Mouse (Mus musculus): ENCODE measurements around the gene Cd300a. TPM values are rescaled to one million over a fixed set of nuclear protein-coding genes. Genes with fewer than 3 reads are reported as not detected.

The Cd300a gene
- under 1 TPM; 0.37 to 0.52 TPM for total RNA-seq (2021)

DNA sequence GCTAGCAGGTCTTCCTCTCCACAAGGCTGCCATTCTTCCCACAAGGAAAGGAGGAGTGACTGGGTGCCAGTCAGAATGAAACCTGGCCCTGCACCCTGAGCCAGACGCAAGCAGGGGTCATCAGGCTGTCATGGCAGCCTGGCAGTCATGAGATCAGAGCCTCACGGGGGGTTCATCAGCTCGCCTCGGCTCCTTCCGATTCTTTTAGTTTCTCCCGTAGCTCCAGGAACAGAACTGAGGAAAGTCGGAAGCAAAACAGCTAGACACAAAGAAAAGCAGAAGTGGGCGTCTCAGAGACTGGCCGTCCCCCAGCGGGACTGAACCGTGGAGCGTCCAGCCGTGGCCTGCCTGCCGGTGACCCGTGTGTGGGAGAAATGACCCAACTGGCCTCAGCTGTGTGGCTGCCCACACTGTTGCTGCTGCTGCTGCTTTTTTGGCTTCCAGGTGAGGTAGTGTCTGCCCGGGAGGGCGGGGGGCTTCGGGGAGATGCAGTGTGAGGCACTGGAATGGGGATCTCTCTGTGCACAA is at the start of gene Cd300a:
TSS of gene Cd300a (plus strand) at position 51 of the 528 bp plus-strand sequence.
- no peak for DNase-seq (ENCODE audit: extremely low spot score in 1 of 2, low spot score in 1 of 2)

DNA sequence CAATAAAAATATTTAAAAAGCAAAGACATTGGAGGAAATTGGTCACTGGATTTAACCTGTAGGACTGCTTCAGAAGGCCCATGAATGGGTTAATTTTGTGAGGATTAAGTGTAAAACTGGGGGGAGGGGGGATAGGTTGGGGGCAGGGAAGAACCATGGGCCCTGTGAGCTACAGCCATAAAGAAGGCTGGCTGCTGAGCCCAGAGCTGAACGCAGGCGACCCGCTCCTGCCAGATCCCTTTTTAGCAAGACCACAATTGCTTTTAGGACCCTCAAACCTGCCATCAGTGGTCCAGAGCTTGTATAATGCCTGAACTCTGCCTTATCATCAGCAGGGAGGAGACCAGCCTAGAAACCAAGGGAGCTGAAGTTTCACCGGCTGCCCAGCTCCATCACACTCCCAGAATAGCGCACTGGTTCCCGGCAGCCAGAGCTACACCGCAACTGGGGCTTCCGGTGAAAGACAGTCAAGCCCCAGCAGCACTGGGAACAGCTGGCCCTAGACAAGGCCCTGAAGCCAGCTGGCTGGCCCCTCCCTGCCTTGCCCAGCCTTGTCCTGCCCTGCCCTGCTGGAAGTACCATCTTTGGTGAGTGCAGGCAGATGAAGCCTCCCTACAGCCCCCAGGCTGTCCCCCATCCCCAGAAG is 45.9 kb upstream of the Cd300a start:
- no peak for DNase-seq (ENCODE audit: extremely low spot score in 1 of 2, low spot score in 1 of 2)

DNA sequence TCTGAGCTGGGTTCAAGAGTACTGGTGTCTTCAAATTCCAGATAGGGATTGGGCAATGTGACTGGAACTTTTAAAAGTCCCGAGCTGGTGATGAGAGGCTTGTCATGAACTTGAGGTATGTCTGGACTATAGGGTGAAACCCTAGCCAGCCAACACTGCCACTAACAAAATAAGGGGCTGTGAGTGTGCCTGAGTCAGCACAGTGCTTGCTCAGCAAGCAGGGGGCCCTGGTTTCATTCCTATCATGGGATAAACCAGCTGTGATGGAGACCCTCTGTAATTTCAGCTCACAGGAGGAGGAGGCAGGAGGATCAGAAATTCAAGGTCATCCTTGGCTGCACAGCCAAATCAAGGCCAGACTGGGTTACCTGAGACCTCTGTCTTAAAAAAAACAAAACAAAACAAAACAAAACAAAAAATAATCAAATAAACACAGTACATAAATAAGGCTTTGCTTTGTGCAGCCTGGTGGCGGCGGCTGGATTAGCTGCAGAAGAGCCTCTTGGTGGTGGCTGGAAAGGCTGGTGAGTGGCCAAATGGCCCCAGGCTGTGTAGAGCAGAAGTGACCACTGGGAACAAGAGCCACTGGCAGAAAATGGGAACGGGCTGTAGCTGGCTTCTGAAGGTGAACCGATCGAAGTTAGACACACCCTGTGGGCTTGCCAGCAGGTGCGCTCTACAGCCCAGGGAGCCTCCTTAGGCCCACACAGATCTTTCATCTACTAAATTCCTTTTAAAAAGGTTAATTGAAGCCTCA is 45.2 kb upstream of the Cd300a start:
- no peak for DNase-seq (ENCODE audit: extremely low spot score in 1 of 2, low spot score in 1 of 2)

GRCm38 (mm10) chr11:114846336-114846735 is 43.5 kb upstream of the Cd300a start:
- no peak for DNase-seq (ENCODE audit: extremely low spot score in 1 of 2, low spot score in 1 of 2)

- DNase-seq (ENCODE audit: extremely low spot score in 1 of 2, low spot score in 1 of 2) = no peak
Measured at GRCm38 (mm10) chr11:114847008-114847407, 42.8 kb upstream of the Cd300a start.

DNA sequence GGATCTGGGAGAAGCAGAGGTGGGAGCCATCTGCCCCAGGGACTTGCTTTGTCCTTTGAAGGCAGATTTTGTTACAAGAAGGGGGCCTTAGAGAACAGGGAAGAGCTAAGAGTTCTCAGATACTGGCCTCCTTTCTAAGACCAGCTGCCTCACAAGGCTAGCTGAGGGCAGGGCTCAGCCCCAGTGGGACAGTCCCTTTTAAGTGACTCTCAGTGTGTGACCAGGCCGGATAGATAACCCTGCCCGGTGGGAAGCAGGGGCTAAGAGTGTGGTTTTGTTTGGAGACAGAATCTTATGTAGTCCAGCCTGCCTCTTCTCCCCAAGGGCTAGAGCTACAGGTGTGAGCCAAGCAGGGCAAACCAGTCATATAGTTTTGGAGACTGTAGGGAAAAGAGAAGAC is 40.3 kb upstream of the Cd300a start:
- no peak for DNase-seq (ENCODE audit: extremely low spot score in 1 of 2, low spot score in 1 of 2)

DNA sequence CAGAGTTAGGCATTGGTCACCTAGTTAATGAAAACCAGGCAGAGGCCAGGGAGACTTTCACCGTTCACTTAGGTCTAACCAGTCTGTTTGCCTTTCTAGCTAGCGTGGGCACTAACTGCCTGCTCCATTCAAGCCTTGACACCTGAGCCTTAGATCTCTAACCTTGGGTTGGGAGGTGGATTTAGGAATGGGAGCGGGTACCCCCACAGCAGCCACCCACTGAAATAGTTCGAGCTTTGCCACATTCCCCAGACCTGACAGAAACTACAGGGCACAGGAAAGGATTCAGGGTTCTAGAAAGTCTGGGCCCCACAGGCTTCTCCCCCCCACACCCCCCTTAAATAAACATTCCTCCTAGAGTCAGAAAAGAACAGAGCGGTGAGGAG is 39.8 kb upstream of the Cd300a start:
- no peak for DNase-seq (ENCODE audit: extremely low spot score in 1 of 2, low spot score in 1 of 2)

DNA sequence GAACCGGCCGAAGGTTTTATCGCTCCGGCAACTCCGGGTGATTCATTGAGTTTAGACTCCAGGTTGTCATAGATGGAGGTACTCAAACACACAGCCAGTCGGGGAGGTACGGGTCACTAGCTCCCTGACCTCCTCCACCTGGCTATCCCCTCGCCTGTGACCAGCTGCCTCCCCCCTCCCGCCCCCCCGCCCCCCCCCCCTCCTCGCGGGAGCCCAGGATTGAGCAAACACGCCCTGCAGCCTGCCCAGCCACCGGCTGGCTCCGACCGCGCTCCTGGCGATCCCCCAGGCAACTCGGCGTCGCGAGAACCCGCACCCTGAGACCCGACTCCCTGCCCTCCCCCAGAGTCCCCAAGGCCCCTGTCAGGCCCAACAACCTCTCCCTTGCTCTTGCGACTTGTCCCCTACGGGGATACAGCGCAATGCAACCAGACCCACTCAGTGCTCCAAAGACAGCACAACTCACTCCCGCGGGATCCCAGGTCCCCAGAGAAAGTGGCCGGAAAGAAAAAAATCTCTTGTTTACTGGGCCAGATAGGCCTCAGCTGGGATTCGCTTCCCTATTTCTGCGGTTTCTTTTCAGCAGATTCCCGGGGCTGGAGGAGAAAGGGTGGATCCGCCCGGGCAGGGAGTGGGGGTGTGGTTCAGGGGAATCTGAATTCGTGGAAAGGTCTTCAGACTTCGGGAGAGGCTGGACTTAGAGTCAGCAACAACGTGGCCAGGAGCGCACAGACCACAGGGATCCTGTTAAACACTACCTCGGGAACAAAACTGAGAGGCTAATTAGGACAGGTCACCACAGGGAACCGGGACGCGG is 39.2 kb upstream of the Cd300a start, which contains the start of gene Gprc5c:
TSS of gene Gprc5c (plus strand) at position 701 of the 817 bp plus-strand sequence.
- no peak for DNase-seq (ENCODE audit: extremely low spot score in 1 of 2, low spot score in 1 of 2)

GRCm38 (mm10) chr11:114851269-114851607 is 38.6 kb upstream of the Cd300a start:
- no peak for DNase-seq (ENCODE audit: extremely low spot score in 1 of 2, low spot score in 1 of 2)

DNA sequence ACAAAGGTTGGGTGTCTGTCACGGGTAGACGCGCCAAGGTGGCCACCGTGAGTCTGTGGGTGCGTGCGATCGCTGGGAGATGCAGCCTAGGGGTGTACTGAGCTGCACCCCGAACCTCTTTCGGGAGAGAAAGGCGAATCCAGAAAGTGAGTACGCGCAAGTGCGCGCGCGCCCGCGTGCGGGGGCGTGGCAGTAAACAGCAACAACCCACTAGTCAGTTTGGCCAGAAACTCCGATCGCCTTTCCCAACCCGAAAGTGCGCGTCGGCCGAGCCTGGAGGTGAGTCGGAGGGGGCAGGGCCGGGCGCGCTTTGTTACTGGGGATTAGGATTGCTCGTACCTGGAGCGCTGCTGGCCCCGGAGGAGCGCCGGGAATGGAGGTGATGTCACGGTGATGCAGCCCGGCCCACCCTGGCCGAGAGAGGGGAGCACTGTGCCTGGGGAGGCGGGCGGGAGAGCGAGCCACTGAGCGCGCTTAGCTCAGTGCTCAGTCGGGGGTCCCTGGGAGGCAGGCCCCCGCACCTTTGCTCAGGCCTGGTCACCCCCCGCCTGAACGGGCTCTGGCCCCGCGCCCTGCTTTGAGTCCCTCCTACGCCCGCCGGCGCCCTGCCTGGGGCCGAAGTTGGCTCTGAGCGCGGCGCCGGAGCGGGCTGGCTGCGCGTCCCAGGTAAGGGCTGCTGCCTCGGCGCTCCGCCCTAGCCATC is 38.1 kb upstream of the Cd300a start:
- peak in 1 of 2 experiments; percentile 33 for DNase-seq (ENCODE audit: extremely low spot score in 1 of 2, low spot score in 1 of 2)

- no peak for DNase-seq (ENCODE audit: extremely low spot score in 1 of 2, low spot score in 1 of 2)
Measured at GRCm38 (mm10) chr11:114852311-114853173, 37.3 kb upstream of the Cd300a start.

GRCm38 (mm10) chr11:114853174-114853838 is 36.5 kb upstream of the Cd300a start:
- no peak for DNase-seq (ENCODE audit: extremely low spot score in 1 of 2, low spot score in 1 of 2)

- DNase-seq (ENCODE audit: extremely low spot score in 1 of 2, low spot score in 1 of 2) = no peak
Measured at GRCm38 (mm10) chr11:114854581-114854980, 35.3 kb upstream of the Cd300a start.

DNA sequence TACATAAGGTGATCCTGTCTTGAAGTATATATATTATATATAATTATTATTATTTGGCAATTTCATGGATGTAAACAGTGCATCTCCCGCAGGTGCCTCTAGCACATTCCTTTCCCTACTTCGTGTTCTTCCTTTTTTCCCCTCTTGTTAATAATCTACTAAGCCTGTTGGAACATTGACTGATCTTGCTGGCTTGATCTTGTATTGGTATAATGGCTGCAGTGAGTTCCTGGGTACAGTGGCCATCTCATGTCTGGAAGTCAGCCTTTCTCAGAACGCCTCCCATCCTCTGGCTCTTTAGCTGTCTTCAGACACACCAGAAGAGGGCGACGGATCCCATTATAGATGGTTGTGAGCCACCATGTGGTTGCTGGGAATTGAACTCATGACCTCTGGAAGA is 33.7 kb upstream of the Cd300a start:
- no peak for DNase-seq (ENCODE audit: extremely low spot score in 1 of 2, low spot score in 1 of 2)

DNA sequence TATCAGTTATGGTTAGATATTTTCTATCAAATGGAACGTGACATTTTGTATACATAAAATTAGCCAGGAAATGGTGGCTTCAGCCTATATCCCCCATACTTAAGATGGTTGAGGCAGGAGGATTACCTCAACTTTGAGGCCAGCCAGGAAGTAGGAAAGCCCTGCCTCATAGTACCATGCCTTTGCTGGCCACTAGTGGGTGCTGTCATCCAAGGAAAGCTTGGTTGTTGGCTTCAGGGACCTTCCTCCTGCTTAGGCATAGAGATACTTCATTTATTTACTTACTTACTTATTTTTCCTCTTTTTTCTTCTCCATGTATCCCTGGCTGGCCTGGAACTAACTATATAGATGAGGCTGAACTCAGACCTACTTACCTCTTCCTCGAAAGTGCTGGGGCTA is 31.2 kb upstream of the Cd300a start:
- DNase-seq (ENCODE audit: extremely low spot score in 1 of 2, low spot score in 1 of 2) = no peak

DNA sequence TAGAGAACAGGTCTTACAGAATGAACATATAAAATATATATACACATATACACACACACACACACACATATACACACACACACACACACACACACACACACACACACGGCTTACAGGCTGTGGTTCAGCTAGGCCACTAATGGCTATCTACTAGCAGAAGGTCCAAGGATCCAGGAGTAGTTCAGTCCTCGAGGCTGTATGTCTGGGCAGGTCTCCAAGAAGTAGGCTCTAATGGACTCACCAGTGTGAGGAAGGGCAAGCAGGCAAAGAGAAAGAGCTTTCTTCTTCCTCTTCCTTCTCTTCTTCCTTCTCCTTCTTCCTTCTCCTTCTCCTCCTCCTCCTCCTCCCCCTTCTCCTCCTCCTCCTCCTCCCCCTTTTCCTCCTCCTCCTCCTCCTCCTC is 28.8 kb upstream of the Cd300a start:
- DNase-seq (ENCODE audit: extremely low spot score in 1 of 2, low spot score in 1 of 2) = no peak

GRCm38 (mm10) chr11:114862687-114863086 is 27.2 kb upstream of the Cd300a start:
- DNase-seq (ENCODE audit: extremely low spot score in 1 of 2, low spot score in 1 of 2) = no peak

- no peak for DNase-seq (ENCODE audit: extremely low spot score in 1 of 2, low spot score in 1 of 2)
Measured at GRCm38 (mm10) chr11:114863918-114864420, 25.9 kb upstream of the Cd300a start.

DNA sequence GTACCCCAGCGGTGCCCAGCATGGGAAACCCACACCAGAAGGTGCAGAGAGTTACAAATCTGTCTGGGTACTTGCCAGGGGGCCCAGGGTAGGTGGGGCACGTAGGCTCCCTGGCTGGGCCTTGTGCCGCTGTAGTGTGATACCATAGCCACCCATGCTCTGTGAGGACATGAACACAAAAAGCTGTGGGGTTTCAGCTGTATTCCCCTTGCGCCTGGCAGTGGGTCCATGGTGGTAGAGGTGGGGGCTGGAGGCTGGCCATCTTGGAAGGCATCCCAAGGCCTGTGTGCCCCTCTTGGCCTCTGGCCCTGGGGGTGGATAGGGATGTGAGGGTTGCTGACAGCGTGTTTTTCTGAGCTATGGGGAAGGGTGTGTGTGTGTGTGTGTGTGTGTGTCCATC is 23.8 kb upstream of the Cd300a start:
- DNase-seq (ENCODE audit: extremely low spot score in 1 of 2, low spot score in 1 of 2) = no peak

Data from layer of hippocampus, postnatal 25 days (tissue).